Mouse (Mus musculus) monocyte, adult 5-6 weeks (primary cell): ENCODE measurements at regions not wholly inside any gene's neighbourhood (a gene's known extent, or its start where the extent isn't known, plus 50 kb on each side); places are given as distances from the start of the nearest gene placed in this dataset.
A peak's percentile ranks its signal among the peaks of the same experiment; 100 is the strongest.

Experiments
- ATAC-seq: fragments of 153-309, 156-312 bp; replicated peaks from 2 replicates; pipeline ENCODE4 v1.8.0; 2017; ENCODE audit warnings: mild to moderate bottlenecking; ENCODE audit not compliant: low TSS enrichment, insufficient number of reproducible peaks, severe bottlenecking, poor library complexity, low FRiP score

DNA sequence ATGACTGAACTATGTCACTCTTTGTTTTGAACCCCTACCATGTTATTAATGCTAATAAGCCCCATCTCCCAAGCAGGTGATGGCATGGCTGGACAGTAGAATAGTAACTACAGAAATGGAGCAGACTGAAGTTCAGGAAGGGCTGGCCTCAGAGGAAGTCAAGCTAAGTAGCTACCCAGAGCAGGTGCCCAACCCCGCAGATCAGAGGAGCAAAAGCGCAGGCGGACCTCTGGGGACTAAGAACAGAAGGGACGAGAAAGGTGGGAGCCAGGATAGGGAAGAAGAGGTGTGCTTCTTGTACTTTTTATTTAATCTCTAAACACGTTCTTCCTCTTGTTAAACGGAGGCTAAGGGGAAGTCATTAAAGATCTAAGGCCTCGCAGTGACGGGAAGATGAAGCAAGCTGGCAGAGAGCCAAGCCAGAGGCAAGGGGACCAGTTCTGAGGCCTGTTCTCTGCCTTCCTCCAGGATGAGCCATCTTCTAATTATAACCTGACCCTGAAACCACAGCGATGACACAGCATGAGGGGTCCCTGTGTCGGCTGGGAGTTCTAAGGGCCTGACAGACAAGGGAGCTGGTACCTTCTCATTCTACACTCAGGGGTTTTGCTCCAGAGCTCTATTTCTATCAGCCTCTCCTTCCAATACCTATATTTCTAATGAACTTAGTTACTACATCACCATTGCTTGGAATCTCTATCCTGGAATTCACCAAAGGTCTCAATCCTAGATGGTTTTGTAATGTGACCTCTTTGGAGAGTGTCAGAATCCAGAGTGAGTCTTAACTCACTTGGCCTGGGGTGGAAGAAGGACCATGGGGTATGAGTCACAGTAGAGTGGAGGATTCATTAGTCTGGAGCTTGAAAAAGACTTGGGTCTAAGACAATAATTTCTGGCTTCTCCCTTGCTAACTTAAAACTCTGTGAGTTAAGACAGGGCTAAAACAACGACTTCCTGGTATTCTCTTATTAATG is 151.1 kb upstream of the Cpeb2 start:
- peak; percentile 59; the same call in 1 of the 2 replicates for ATAC-seq

DNA sequence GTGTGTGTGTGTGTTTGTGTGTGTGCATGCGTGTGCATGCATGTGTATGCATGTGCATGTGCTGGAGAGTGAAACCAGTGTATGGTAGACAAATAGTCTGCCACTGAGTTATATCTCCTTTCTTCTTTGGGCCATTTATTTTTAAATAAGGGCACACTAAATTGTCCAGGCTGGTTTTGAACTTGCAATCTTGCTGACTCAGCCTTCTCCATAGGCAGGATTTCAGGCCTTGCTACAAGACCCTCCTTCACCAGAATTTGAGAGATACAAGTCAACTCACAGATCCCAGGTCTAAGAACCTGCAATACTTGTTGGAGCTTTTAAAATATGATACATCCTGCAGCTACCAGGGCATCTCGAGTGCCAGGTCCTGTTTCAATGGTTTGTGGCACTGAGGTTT is 145.9 kb upstream of the Cpeb2 start:
- no peak for ATAC-seq

DNA sequence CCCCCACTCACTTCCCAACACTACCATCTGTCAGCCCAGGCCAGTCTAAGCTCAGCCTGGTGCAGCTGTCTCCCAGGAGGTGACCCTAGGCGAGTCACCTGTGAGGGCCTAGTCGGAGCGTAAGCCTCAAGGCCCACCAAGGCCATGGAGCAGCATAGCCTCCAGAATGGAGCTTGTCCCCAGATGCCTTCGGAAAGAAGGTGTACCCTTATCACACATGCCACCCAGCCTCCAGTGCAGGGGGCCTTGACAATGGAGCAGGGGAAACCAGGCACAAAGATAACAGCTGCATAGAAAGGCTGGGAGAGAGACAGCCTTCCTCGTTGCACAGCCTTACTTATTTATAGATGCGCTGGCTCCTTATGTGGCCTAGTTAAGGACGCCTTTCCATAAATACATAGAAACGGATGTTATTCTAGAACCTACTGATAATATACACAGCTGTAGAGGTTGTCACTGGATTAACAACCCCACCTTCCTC is 145.0 kb upstream of the Cpeb2 start:
- no peak for ATAC-seq

DNA sequence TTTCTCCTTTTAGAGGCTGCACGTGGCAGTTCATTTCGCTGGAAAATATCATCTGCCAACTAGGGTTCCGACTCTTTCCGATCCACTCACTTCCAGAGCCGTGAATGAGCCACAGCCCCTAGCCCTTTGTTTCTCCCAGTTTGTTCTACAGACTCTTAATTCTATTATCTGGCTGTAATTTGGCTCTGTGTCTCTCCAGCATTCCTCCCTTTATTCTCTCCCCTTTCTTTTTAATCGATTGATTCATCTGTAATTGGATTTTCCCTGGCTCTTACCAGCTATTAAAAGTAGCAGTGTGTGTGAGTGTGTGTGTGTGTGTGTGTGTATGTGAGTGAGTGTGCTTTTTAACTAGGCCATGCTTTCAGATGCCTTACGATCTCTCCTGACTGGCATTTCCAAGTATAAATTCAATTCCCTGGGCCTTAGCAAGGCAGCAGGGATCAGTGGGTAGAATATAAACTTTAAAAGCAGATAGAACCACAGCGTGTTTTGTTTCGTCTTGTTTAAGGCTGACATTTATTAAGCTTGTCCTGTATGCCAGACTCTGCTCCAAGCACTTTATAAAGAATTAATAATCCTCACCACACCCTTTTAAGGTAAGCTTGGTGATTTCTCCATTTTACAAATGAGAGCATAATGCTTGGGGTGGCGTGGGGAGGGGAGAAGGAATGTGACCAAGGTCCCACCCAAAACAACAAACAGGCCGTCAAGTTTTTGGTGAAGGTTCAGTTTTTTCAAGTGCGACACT is 144.1 kb upstream of the Cpeb2 start:
- ATAC-seq: no peak

DNA sequence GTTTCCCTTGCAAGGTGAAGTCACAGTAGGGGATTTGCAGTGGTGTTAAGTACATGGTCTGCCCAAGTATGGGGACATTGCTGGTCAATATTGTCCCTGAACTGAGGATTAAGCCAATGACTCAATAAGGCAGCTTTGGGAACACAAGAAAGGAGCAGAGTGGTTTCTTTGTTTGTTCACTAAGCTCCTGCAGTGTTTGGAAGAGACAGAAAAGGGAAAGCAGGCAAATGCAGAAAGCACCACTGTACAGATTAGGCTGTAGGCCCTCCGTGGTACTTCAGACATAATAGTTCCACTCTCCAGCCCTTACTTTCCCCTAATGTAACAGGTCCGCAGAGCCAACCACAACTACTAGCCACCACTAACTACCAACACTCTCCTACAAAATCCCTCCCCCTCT is 143.5 kb upstream of the Cpeb2 start:
- ATAC-seq: no peak

DNA sequence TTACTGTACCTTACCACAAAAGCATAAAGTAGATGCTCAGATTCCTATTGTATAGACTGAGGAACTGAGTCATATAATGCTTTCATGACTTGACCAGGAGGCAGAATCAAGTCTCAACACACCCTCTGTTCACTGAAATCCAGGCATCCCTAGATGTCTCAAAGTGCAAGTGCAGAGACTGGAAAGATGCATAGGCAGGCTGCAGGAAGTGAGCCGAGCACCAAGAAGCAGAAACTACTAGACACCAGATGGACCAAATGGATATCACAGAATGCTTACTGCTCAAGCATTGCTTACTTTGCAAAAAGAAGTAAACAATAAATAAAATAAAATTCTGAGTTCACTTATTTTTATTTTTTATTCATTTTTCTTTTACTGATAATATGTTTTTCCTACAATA is 143.0 kb upstream of the Cpeb2 start:
- ATAC-seq: no peak

DNA sequence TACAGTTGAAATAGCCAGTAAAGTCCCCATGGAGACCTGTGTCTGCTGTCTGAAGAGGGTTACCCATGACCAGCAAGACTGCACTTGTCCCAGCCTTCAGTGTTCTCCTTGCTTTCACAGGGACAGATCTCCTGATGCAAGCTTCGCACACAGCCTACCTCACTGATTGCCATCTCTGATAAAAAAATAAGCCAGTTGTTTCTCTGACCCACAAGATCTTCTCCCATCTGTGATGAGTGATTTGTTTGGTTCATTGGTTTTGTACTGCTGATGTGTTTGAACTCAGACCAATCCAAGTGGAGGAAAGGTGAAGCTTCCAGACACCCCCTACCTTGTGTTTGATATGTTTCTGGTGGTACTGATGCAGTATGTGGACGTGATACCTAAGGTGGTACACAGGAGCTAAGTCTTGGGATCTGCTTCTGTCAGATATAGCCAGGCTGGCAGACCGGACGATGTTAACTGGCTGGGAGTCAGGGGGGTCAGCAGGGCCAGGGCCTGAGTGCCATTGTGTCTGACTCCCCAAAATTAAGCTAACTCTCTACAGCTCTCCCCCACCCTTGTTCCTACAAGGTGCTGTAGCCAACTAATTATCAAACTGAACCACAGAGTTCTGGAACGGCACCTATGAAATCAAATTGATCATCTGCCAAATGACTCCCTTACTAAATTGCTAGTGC is 139.2 kb upstream of the Cpeb2 start:
- no peak for ATAC-seq

DNA sequence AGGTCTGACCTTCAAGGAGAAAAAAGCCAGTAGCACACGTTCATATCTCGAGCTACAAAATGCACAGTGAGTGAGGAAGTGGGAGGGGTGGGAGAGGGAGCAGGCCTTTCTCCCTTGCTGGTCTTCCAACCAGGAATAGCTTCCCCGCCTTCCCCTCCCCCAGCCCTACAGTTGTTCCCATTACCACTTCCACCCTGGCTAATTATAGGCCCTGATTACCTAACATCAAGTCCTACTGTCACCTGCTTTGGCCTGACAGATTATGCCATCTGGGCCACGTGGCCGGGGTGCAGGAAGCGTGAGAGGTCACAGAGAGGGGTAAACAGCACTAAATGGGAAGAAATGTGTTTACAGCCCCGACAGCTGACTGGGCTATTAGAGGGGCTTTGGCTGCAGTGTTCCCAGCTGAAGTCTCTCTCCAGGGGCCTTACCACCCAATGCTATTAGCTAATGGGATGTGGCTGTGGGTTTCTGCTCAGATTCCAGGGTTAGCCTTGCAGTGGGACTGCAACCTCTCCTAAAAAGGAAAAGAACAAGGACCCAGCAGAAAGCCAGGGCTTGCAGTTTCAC is 138.6 kb upstream of the Cpeb2 start:
- 0 out of 2 replicates have a peak, but pooled peaks have one; percentile 40 for ATAC-seq

DNA sequence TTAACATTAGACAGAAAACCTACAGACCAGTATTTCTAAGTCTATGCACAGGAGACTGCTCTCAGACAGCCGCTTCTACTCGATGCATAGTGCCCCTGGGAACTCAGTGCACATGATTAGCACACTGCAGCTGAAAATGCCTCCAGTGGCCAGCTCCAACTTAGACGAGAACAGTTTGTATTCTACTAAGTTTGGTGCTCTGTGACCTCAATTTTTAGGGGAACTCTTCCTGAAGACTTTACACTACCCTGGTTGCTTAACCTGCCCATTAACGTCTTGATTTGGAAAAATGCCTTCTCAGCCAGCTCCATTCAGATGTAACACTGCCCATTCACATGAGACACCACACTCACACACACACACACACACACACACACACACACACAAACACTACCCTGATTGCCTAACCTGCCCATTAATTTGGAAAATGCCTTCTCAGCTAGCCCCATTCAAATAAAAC is 130.9 kb upstream of the Cpeb2 start:
- ATAC-seq: no peak

DNA sequence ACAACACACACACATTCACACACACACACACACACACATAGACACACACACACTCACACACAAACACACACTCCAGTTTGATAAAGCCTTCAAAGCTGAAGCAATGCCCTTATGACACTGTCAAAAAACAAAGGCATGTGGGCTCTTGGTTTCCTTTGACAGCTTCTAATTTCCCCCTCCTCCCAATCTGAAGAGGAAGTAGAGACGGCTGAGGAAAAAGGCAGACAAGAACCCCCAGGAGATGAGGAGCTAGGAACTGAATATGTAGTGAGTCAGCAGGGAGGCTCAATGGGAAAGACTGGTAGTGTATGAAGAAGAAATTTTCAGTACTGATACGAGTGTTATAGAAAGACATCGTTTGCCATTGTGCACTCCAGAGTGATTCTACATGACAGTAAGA is 130.4 kb upstream of the Cpeb2 start:
- ATAC-seq: no peak

DNA sequence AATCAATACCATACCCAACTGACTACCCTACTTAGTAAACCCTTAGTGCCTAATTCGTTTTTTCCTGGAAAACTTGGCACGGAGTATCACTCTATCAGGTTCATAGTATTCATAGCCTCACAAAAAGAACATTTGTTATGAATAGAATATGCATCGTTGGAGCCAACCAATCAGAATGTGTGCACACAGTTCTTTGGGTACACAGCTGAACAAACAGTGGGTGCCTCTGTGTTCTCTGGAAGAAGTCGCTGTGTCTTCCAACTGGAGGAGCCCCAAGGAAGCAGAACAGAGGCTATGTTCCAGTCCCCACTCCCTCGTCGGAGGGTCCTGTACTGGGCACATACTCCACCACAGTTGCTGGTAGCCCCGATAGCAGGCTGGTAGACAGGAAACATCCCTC is 129.2 kb upstream of the Cpeb2 start:
- ATAC-seq: no peak

DNA sequence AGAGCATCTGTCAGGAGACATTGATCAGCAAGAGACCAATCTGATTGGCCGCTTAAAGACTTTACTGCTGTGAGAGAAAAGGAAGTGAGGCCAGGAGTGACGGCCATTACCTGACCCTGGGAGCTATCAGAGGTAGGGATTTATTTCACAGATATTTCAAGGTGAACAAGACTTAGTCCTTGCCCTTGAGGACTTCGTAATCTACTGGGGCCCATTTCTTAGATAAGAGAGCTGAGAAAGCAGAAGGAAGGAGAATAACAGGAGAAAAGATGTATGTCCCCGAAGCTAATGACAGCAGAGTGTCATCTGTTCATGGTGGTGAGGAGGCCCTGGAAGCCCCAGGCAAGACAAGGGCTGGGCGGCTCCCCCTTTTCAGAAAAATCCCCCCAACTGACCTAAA is 127.4 kb upstream of the Cpeb2 start:
- no peak for ATAC-seq

DNA sequence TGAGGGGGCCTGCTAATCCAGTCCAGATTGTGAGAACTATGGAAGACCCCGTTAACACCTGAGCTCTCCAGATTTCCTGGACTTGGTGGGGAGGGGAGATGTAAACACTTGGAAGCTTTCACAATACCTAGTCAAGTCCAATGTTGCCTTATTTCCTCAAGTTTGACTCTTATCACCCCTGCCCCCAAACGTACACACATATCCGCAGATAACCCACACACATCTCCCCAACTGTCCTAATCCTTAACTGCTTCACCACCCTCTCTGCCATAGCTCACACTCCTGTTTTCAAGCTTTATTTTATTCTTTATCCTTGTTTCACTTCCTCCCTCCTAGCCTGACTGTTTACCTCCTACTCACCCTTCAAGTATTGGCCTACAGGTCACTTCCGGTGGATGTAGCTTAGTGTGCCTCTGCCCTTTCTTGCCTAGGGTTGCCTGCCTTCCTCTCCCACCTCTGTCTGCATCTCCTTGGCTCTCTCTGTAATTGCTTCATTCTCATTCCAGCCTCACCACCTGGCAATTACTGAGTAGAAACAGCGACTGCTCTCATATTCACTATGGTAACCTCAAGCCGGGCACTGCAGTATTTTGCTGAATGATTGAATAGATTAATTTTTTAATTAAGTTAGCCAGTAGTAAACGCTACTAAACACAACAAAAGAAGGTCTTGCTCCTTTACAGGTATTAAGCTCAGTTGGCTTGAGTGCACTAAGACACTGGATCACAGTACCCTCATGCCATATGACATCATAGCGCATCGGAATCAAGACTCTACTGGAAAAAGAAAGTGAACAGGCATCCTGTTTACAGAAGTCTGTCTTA is 125.3 kb upstream of the Cpeb2 start:
- ATAC-seq: no peak

DNA sequence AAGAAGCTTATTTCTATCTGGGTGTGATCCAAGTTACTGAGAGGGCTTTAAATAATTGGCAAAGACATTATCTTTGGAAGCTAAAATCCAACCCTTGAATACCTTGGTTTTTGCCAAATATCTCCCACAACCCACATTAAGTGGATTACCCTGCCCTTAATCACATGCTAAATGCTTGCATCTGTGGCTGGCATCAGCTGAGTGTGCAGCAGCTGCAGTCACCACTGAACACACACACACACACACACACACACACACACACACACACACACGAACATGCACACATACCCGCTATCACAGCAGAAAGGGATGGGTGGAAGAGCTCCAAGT is 124.7 kb upstream of the Cpeb2 start:
- ATAC-seq: no peak

DNA sequence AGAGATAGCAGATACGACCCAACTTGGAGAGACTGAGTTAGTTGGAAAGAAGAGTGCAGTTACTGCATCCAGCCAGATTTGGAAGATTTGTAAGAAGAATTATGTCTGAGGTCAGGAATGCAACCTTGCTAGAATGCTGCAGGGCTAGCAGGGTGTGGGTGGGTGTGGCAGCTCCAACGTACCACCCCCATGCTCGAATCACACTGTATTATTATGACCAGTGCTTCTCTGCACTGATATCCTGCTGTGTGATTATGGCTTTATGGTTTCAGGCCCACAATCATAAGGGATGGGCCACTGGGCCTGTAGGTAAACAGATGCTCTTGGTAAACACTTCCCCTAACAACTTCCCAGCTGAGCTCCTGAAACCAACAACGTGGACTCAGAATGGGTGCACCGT is 122.8 kb upstream of the Cpeb2 start:
- ATAC-seq: no peak

DNA sequence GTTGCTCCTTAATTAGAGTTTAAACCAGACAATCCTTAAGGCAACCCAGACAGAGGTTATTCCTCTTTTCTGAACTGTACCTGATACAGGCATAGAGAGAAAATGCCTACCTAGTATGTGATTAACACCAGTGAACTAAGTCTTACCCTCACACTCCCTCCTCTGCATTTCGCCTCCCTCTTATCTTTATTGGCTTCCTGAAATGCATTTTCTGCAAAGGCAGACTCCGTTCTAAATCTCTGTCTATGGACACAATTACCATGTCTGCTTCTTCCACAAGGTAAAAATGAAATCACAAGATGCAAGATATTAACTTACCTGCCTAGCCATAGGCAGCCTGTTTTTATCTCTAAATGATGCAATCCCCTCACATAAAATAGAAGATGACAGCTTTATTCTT is 121.2 kb upstream of the Cpeb2 start:
- ATAC-seq: no peak

DNA sequence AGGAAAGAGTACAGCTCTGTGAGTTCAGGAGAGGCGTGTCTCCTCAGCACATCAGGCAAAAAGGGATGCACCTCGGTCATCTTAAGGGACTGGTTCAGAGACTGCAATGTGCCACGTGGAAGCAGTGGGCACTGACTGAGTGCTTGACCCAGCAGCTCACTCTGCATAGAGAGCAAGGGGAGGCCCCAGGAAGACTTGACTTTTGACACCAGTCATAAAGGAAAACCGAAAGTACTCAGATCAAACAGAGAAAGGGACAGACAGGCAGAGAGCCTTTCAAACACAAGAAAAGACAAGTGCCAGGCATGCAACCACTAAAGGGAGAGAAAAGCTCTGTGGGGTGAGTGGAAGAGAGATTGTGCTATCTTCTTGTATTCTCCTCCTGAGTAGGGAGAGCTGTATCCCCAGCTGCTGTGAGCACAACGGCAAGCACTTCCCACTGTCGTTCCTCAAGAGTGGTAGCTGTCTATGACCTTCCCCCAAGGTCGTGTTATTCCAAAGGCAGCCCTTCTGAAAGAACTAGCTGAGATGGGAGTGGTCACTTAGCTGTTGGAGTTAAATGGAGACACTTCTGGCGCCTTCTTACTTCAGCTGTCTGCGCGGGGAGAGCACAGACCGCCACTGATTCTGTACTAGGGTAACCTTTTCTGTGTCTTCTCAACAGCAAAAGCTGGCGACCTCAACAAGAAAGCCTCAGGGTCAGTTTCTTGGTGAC is 119.4 kb upstream of the Cpeb2 start:
- no peak for ATAC-seq

DNA sequence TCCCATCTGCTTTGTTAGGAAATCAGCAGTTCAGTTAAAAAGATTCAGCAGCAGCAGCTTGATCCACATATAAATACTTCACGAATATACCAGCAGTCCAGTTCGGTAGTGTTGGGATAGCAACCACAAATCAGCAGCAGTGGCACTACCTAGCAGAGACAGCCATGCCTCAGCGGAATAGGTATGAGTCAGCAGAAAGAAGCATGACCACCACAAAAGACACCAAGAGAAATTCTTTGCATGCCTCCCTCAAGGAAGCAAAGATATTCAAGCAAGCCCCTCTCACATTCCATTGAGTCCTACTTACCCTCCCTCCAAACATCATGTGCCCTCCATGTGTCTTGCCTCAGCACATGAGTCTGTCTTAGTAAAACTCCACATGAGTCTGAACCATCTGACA is 117.5 kb upstream of the Cpeb2 start:
- ATAC-seq: no peak
